Comparison of ENCODE assay signal across 10 mouse cellular contexts in genomic region chr2:20777931-20778330, GRCm38 (mm10).
A peak's percentile ranks its signal among the peaks of the same experiment; 100 is the strongest.
DNase-seq lines count a peak whose midpoint lies in the region; ATAC-seq and TF ChIP-seq lines count a peak whose summit lies in the region.
"Had no signal": no experiment of that assay in that cellular context is flagged by ENCODE, and none has a peak within 500 bp of the region (broad histone marks: within the 10 kb centered on the region; RNA-seq: fewer than 3 reads in every experiment).

No protein-coding gene starts in this region.

- no peaks in the 10 kb centered on the region for H3K4me1 ChIP-seq in forebrain, embryonic 16.5 days (replicated peaks; ENCODE audit: control insufficient read depth, insufficient read depth, low read length)
- H3K4me1 ChIP-seq in forebrain, embryonic 10.5 days, result peaks cover 13% of the 10 kb centered on the region
- H3K4me1 ChIP-seq in liver, embryonic 14.5 days (replicated peaks; ENCODE audit: control insufficient read depth in 2 of 2, insufficient read depth in 2 of 2, low read length in 1 of 2), result no peaks in the 10 kb centered on the region
- H3K4me1 ChIP-seq in liver, embryonic 11.5 days (replicated peaks; ENCODE audit: control insufficient read depth, insufficient read depth, low read length), result no peaks in the 10 kb centered on the region
- no peaks in the 10 kb centered on the region for H3K4me1 ChIP-seq in embryonic facial prominence, embryonic 10.5 days
- H3K4me1 ChIP-seq: liver, embryonic 13.5 days had no signal

- no peak overlapping the region for H3K4me3 ChIP-seq in forebrain, embryonic 16.5 days (replicated peaks; ENCODE audit: low read length)
- H3K4me3 ChIP-seq in forebrain, embryonic 10.5 days, result no peak overlapping the region
- no peak overlapping the region for H3K4me3 ChIP-seq in liver, embryonic 14.5 days (ENCODE audit: insufficient read depth in 1 of 2, low read depth in 2 of 2, low read length in 2 of 2)
- H3K4me3 ChIP-seq in liver, embryonic 11.5 days (ENCODE audit: low read depth, low read length), result no peak overlapping the region
- H3K4me3 ChIP-seq in embryonic facial prominence, embryonic 10.5 days, result no peak overlapping the region
- H3K4me3 ChIP-seq: erythroblast, embryonic 14.5 days; liver, embryonic 13.5 days had no signal

- 84% methylated on average over 6 of the region's 6 CpGs for WGBS in forebrain, embryonic 16.5 days
- WGBS in forebrain, embryonic 10.5 days, result 76% methylated on average over 6 of the region's 6 CpGs
- WGBS in liver, embryonic 14.5 days (ENCODE audit: insufficient replicate concordance), result 66% methylated on average over 6 of the region's 6 CpGs
- WGBS in liver, embryonic 11.5 days, result 83% methylated on average over 6 of the region's 6 CpGs
- WGBS in embryonic facial prominence, embryonic 10.5 days, result 77% methylated on average over 6 of the region's 6 CpGs

- H3K9ac ChIP-seq in forebrain, embryonic 16.5 days (replicated peaks; ENCODE audit: low read depth, low read length), result no peak overlapping the region
- H3K9ac ChIP-seq in liver, embryonic 14.5 days (replicated peaks), result no peak overlapping the region
- H3K9ac ChIP-seq in liver, embryonic 11.5 days (ENCODE audit: low read depth, low read length), result no peak overlapping the region
- H3K9ac ChIP-seq: liver, embryonic 13.5 days had no signal

- H3K4me2 ChIP-seq in forebrain, embryonic 16.5 days (ENCODE audit: low read length), result no peak overlapping the region
- no peak overlapping the region for H3K4me2 ChIP-seq in liver, embryonic 14.5 days (ENCODE audit: low read depth)
- H3K4me2 ChIP-seq in liver, embryonic 11.5 days, result no peak overlapping the region
- H3K4me2 ChIP-seq: liver, embryonic 13.5 days had no signal

- peak; percentile 52 for ATAC-seq in forebrain, embryonic 16.5 days
- no peak for ATAC-seq in liver, embryonic 14.5 days (ENCODE audit: insufficient read depth)
- ATAC-seq in liver, embryonic 11.5 days (replicated peaks; ENCODE audit: low FRiP score), result no peak
- ATAC-seq in megakaryocyte progenitor cell, adult 5-6 weeks (replicated peaks; ENCODE audit: poor library complexity), result no peak

- intact Hi-C loops in left cerebral cortex, postnatal 4 days (cut with DNase I), result loop anchor here (5.0 to 10.0 kb wide), 2 partner anchors 103 to 1361 kb away; no protein-coding TSS in a partner anchor

- H3K27ac ChIP-seq in forebrain, embryonic 16.5 days (ENCODE audit: low read length), result no peak overlapping the region
- no peak overlapping the region for H3K27ac ChIP-seq in forebrain, embryonic 10.5 days
- H3K27ac ChIP-seq in liver, embryonic 14.5 days, result no peak overlapping the region
- no peak overlapping the region for H3K27ac ChIP-seq in liver, embryonic 11.5 days (ENCODE audit: low read depth, low read length)
- no peak overlapping the region for H3K27ac ChIP-seq in embryonic facial prominence, embryonic 10.5 days (replicated peaks)
- H3K27ac ChIP-seq: liver, embryonic 13.5 days had no signal

- no peaks in the 10 kb centered on the region for H3K27me3 ChIP-seq in forebrain, embryonic 16.5 days (replicated peaks; ENCODE audit: control insufficient read depth, insufficient read depth, low read length)
- H3K27me3 ChIP-seq in forebrain, embryonic 10.5 days (ENCODE audit: poor library complexity, severe bottlenecking), result no peaks in the 10 kb centered on the region
- no peaks in the 10 kb centered on the region for H3K27me3 ChIP-seq in liver, embryonic 14.5 days (ENCODE audit: control insufficient read depth, insufficient read depth, low read length)
- H3K27me3 ChIP-seq in liver, embryonic 11.5 days (replicated peaks; ENCODE audit: control insufficient read depth, insufficient read depth, low read length), result no peaks in the 10 kb centered on the region
- H3K27me3 ChIP-seq in embryonic facial prominence, embryonic 10.5 days (replicated peaks; ENCODE audit: low read depth, poor library complexity, severe bottlenecking), result no peaks in the 10 kb centered on the region
- H3K27me3 ChIP-seq: liver, embryonic 13.5 days had no signal

- TF ChIP-seq EP300 in liver, embryonic 14.5 days (IDR thresholded peaks at IDR 0.05; ENCODE audit: low read depth), result no peak

- H3K9me3 ChIP-seq in forebrain, embryonic 16.5 days (ENCODE audit: control insufficient read depth, low read length), result no peaks in the 10 kb centered on the region
- no peaks in the 10 kb centered on the region for H3K9me3 ChIP-seq in forebrain, embryonic 10.5 days
- no peaks in the 10 kb centered on the region for H3K9me3 ChIP-seq in liver, embryonic 14.5 days (ENCODE audit: control insufficient read depth, low read length)
- no peaks in the 10 kb centered on the region for H3K9me3 ChIP-seq in liver, embryonic 11.5 days (ENCODE audit: control insufficient read depth, low read length)
- no peaks in the 10 kb centered on the region for H3K9me3 ChIP-seq in embryonic facial prominence, embryonic 10.5 days
- H3K9me3 ChIP-seq: liver, embryonic 13.5 days had no signal

- peak; percentile 32; the same call in 1 of the 2 replicates for TF ChIP-seq CTCF in liver, embryonic 14.5 days (IDR thresholded peaks at IDR 0.05; ENCODE audit: low read depth)

- no peaks in the 10 kb centered on the region for H3K36me3 ChIP-seq in forebrain, embryonic 16.5 days (ENCODE audit: control insufficient read depth, insufficient read depth)
- H3K36me3 ChIP-seq in forebrain, embryonic 10.5 days (replicated peaks), result peaks cover 9% of the 10 kb centered on the region; the same call in 1 of the 2 replicates
- H3K36me3 ChIP-seq in liver, embryonic 14.5 days (replicated peaks; ENCODE audit: control insufficient read depth, insufficient read depth, low read depth), result no peaks in the 10 kb centered on the region
- no peaks in the 10 kb centered on the region for H3K36me3 ChIP-seq in liver, embryonic 11.5 days (ENCODE audit: control insufficient read depth, insufficient read depth, low read length)
- peaks cover 16% of the 10 kb centered on the region; the same call in 1 of the 2 replicates for H3K36me3 ChIP-seq in embryonic facial prominence, embryonic 10.5 days (replicated peaks)
- H3K36me3 ChIP-seq: liver, embryonic 13.5 days had no signal

- DNase-seq in forebrain, embryonic 10.5 days (ENCODE audit: extremely low spot score, low spot score), result no peak
- DNase-seq in liver, embryonic 14.5 days (ENCODE audit: low read depth in 3 of 3, low spot score in 3 of 3), result no peak
- DNase-seq in liver, embryonic 11.5 days (ENCODE audit: low spot score), result no peak
- peak; percentile 48 for DNase-seq in embryonic facial prominence, embryonic 10.5 days (ENCODE audit: low spot score)
- peak; percentile 29 for DNase-seq in left cerebral cortex, postnatal 4 days
- DNase-seq in B cell, adult 2 months, result no peak
- DNase-seq: liver, embryonic 13.5 days had no signal

Comparison
In these comparisons a context has a peak if more than half of its experiments do, and no peak if none do; other contexts are left out.
1. DNase-seq: peak in embryonic facial prominence, embryonic 10.5 days (single experiment) and left cerebral cortex, postnatal 4 days (single experiment); none in forebrain, embryonic 10.5 days (single experiment), liver, embryonic 14.5 days (0 of 3), liver, embryonic 11.5 days (single experiment) and B cell, adult 2 months (0 of 2).